Mouse (Mus musculus): Measurements from ENCODE around the gene Bag5.

DNA sequence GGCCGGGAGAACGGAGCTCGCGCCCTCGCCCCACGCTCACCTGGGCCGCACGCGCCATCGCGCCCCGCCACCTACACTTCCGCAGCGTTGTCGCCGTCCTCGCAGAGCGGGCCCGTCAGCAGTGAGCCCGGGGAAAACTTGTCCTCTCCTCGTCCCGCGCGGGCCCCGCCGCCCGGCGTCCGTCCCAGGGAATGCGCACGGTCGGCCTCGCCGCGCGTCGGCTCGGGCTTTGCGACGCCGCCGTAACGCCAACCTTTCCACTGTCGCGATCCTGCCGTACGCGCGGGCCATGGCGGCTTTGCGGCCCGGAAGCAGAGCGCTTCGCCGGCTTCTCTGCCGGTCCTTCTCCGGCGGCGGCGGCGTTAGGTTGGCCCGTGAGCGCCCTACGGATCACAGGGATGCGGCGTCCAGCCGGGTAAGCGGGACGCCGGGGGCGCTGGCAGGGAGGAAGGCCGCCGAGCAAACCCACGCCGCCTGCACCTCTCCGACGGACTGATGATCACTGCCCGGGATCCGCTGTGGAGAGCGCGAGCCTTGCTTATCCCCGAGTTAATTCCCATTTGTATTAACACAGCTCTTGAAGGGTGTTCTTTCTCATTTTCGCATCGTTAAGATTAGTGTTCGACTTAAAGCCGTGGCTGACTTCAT lies at the start of gene Bag5, which contains the start of gene Apopt1:
- TF ChIP-seq CTCF (IDR thresholded peaks at IDR 0.05; ENCODE audit: borderline replicate concordance, insufficient read depth, low read depth, low read length) (no peak; the same call in 1 of the 2 replicates), POLR2A (IDR thresholded peaks at IDR 0.05; ENCODE audit: borderline replicate concordance, insufficient read depth, low read length) (peak; percentile 55; the same call in 1 of the 2 replicates)
